Mouse (Mus musculus) CD4-positive, CD25-positive, alpha-beta regulatory T cell, adult 2 months (primary cell): ENCODE results near the gene Gucy1b2.

Experiments used
- DNase-seq: peaks from one replicate; pipeline ENCODE4 v3.0.0-alpha.2; 2012; ENCODE audit warnings: low read depth, low spot score

The Gucy1b2 gene

DNA sequence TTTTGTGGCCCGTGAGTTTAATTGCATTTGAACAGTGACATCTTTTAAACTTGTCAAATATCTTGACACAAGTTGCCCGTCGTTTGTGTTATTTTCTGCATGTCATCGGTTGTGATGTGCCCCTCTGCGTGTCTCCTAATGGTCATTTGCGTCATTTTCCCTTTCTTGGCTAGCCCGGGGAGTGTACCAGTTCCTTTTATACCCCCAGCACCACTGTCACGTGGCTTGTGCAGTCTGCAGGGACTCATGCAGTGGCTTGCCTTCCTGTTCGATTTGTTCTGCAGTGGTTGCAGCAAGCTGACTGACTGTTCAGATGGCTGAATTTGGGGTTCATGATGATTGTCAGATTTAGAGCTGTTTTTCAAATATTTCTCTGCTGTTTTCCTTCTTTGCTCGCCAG, 82.1 kb downstream of the Gucy1b2 start:
- no peak for DNase-seq

DNA sequence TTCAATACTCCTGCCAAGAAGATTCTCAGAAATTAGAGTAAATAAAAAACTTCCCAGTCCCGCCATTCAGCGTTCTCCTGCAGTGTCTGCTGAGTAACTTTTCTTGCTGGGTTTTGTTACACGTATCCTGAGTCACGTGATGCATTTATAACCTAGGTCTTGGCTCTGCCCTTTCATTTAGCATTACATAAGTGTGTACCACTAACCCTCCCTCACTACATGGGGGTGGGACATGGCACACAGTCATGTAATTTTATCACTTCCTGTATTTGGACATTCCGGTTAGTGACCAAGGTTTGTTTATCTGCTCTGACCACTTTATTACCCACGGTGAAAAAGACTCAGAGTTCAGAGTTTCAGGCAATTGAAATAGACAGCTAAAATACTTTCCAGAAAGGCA, 85.3 kb downstream of the Gucy1b2 start:
- DNase-seq: no peak

GRCm38 (mm10) chr14:62363774-62364173, 92.3 kb downstream of the Gucy1b2 start:
- DNase-seq: no peak

GRCm38 (mm10) chr14:62361263-62361980, 94.7 kb downstream of the Gucy1b2 start:
- DNase-seq: no peak

DNA sequence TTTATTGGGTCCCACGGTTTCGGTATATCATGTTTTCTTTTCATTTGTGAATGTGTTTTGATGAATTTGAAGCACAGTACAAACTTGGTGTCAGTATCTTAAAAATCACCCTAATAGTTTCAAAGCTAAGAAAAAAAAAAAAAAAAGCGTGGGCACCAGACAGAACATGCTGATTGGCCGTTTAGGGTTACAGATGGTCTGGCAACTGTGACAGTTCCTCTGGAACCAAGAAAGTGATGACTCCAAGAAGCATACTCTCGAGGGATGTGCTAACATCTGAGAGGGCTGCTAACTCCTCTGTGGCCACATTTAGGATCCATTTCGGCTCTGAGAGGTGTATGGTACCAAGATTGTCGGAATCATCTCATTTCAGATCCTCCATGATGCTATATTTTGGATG, 100.9 kb downstream of the Gucy1b2 start:
- DNase-seq: no peak

DNA sequence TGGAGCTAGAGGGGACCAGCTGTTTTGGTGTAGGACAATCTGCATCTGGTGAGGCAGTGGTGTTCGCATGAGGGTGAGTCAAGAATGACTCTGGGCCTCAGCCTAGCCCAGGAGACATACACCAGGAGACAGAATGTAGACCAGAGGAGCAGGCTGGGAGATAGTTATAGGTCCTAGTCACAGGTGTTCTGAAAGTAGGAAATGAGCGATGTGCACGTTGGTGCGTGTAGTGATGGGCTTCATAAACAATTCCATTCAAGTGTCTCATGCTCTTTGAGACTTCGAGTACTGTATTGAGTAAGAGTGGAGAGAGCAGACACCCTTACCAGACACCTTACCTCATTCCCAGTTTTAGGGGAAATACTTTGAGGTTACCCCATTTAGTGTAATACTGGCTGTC, 102.3 kb downstream of the Gucy1b2 start:
- DNase-seq: no peak

GRCm38 (mm10) chr14:62353372-62353771, 102.7 kb downstream of the Gucy1b2 start:
- no peak for DNase-seq

DNA sequence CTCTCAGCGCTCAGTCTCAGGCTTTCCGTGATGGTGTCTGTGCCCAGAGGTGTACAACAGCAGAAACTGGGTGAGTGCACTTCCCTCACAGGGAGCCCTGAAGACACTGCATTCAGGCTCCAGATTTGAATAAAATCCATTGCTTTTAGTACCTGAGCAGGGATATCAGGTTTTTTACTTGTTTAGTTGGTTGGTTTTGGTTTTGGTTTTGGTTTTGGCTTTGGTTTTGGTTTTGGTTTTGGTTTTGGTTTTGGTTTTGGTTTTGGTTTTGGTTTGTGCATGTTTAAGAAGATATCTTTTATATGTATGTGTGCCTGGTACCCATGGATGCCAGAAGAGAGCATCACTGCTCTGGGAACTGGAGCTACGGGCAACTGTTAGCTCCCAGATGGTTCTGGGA, 105.2 kb downstream of the Gucy1b2 start:
- DNase-seq: peak; percentile 26

- no peak for DNase-seq
Measured at GRCm38 (mm10) chr14:62350186-62350585, 105.9 kb downstream of the Gucy1b2 start.

GRCm38 (mm10) chr14:62349786-62350185, 106.3 kb downstream of the Gucy1b2 start:
- no peak for DNase-seq

GRCm38 (mm10) chr14:62347103-62347502, 109.0 kb downstream of the Gucy1b2 start:
- peak; percentile 28 for DNase-seq

GRCm38 (mm10) chr14:62346570-62346969, 109.5 kb downstream of the Gucy1b2 start:
- no peak for DNase-seq
